Mouse (Mus musculus): ENCODE measurements around the gene Mnat1. TPM values are rescaled to one million over a fixed set of nuclear protein-coding genes. Genes with fewer than 3 reads are reported as not detected.

The Mnat1 gene
- total and polyA plus RNA-seq, 3 experiments: 39.4 to 69.0 (median 64.2) TPM

DNA sequence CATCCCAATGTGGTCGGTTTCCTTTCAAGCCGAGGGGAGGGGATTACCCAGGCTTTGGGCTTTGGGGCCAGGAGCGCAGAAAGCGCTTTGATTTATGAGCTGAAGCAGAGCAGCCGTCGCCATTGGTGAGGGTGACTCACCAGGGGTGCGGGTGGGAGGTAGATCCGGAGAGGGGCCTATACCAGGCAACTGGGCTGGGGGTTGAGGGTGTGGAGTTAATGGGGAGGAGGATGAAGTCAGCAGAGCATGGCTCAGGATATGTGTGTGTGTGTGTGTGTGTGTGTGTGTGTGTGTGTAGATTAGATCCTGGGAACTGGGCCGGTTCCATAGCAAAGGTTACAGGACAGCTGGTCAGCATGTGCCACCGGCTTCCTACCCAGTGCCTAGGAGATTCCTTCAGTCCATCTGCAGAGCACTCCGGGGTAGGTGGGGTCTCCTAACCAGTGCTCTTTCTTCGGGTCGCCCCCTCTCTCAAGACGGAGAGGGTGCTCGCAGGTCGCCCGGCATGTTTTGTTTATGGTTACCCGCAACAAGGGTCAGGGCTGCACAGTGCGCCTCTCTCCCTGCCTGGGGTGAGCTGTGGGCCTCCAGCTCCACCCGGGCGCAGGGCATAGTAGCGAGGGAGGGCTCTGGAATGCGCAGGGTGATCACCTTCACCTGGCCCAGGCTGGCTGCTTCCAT, 12.9 kb upstream of the Mnat1 start:
- peaks cover 8% of the 10 kb centered on the region; the same call in 1 of the 2 replicates for H3K79me2 ChIP-seq (replicated peaks; ENCODE audit: control insufficient read depth, extremely low read depth, insufficient read depth, poor library complexity, severe bottlenecking)
- no peaks in the 10 kb centered on the region for H3K9me3 ChIP-seq (replicated peaks; ENCODE audit: low read length)
- H3K4me1 ChIP-seq (ENCODE audit: control insufficient read depth in 1 of 2, insufficient read depth in 2 of 2): peaks cover 8 to 42% of the 10 kb centered on the region in 2 experiments; a peak in 3 of 4 replicates
- peaks cover 9 to 41% of the 10 kb centered on the region in 2 experiments for H3K36me3 ChIP-seq (replicated peaks in 1 of 2; ENCODE audit: control insufficient read depth in 1 of 2, insufficient read depth in 1 of 2, low read length in 1 of 2)
- H3K4me3 ChIP-seq (replicated peaks in 1 of 3; ENCODE audit: low read depth in 2 of 3, low read length in 2 of 3, poor library complexity in 1 of 3): no peak overlapping the region
- peaks cover 12% of the 10 kb centered on the region for H3K27me3 ChIP-seq (replicated peaks)
- dilution Hi-C loops (cut with MboI; ENCODE audit: extremely low pct_ligation_motif_present, extremely low pct_unique_long_range_greater_than_20kb, low sequenced_read_pairs) (no loop called here), in situ Hi-C loops (cut with MboI; ENCODE audit: low pct_ligation_motif_present, low pct_unique_long_range_greater_than_20kb, low sequenced_read_pairs) (no loop called here)
- no peak overlapping the region for H3K9ac ChIP-seq (ENCODE audit: insufficient read depth, low read depth)
- no peak for DNase-seq (ENCODE audit: extremely low read depth)
- no peak overlapping the region; the same call in 1 of the 2 replicates for H3K4me2 ChIP-seq (ENCODE audit: insufficient read depth, low read depth, poor library complexity, severe bottlenecking)
- no peak overlapping the region for H3K27ac ChIP-seq (ENCODE audit: insufficient read depth, low read depth)
- TF ChIP-seq BHLHE40 (IDR thresholded peaks at IDR 0.05; ENCODE audit: low read depth, low read length) (no peak), CHD1 (IDR thresholded peaks at IDR 0.05; ENCODE audit: low read depth, low read length) (no peak), ELF1 (IDR thresholded peaks at IDR 0.05; ENCODE audit: low read depth, low read length) (no peak)

DNA sequence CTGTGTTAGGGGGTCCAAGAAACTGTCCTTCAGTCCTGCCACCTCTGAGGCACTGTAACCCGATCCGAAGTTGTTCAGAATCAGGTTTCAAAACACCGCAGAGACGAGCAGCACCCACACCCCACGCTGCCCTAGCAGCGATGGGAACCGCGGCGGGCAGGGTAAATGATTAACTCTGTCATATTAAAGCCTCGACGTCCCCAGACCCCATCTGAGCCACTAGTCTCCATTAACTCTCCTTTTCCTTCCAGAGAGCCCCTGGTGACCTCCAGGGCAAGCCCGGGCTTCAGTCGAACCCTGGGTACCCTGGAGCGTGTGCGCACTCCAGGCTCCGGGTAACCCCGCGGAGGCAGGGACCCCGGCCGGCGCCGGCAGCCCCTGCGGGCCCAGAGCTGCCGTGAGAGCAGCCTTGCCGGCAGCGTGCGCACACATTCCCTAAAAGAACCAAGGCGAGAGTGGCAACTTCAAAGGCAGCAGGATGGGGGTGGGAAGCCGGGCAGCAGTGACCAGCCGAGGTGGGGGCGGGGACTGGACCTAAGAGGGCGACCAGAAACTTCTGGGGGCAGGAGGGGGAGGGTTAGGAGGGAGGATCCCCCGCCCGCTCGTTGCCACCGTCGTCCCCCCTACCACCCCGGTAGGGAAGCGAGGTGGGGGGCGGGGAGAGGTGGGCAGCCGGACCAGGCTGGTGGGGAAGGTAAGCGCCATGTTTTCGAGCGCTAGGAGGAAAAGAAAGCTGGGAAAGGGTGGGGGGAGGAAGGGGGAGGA, 11.8 kb upstream of the Mnat1 start:
- Histone ChIP-seq H3K4me1 (ENCODE audit: control insufficient read depth in 1 of 2, insufficient read depth in 2 of 2) (peaks cover 8 to 42% of the 10 kb centered on the region in 2 experiments; a peak in 3 of 4 replicates), H3K27me3 (replicated peaks) (peaks cover 19% of the 10 kb centered on the region), H3K79me2 (replicated peaks; ENCODE audit: control insufficient read depth, extremely low read depth, insufficient read depth, poor library complexity, severe bottlenecking) (peaks cover 8% of the 10 kb centered on the region; the same call in 1 of the 2 replicates), H3K27ac (ENCODE audit: insufficient read depth, low read depth) (no peak overlapping the region), H3K9me3 (replicated peaks; ENCODE audit: low read length) (no peaks in the 10 kb centered on the region), H3K9ac (ENCODE audit: insufficient read depth, low read depth) (peak overlapping the region; percentile 77), H3K4me2 (ENCODE audit: insufficient read depth, low read depth, poor library complexity, severe bottlenecking) (peak overlapping the region; percentile 53), H3K4me3 (replicated peaks in 1 of 3; ENCODE audit: low read depth in 2 of 3, low read length in 2 of 3, poor library complexity in 1 of 3) (peak overlapping the region; percentile 86 to 91 (median 90)), H3K36me3 (replicated peaks in 1 of 2; ENCODE audit: control insufficient read depth in 1 of 2, insufficient read depth in 1 of 2, low read length in 1 of 2) (peaks cover 9 to 36% of the 10 kb centered on the region in 2 experiments)
- dilution Hi-C loops (cut with MboI; ENCODE audit: extremely low pct_ligation_motif_present, extremely low pct_unique_long_range_greater_than_20kb, low sequenced_read_pairs): no loop called here
- DNase-seq (ENCODE audit: extremely low read depth): no peak
- TF ChIP-seq CTCF (conservative IDR thresholded peaks at IDR 0.05 in 1 of 2, IDR thresholded peaks at IDR 0.05 in 1 of 2; ENCODE audit: low read depth in 2 of 2, low read length in 2 of 2) (no peak), MAX (IDR thresholded peaks at IDR 0.05; ENCODE audit: low read length) (no peak), MEF2A (IDR thresholded peaks at IDR 0.05; ENCODE audit: borderline replicate concordance, low read depth, low read length) (no peak), NRF1 (IDR thresholded peaks at IDR 0.05; ENCODE audit: low read depth, low read length) (no peak), JUND (conservative IDR thresholded peaks at IDR 0.05; ENCODE audit: low read depth, low read length) (no peak)
- in situ Hi-C loops (cut with MboI; ENCODE audit: low pct_ligation_motif_present, low pct_unique_long_range_greater_than_20kb, low sequenced_read_pairs): no loop called here

DNA sequence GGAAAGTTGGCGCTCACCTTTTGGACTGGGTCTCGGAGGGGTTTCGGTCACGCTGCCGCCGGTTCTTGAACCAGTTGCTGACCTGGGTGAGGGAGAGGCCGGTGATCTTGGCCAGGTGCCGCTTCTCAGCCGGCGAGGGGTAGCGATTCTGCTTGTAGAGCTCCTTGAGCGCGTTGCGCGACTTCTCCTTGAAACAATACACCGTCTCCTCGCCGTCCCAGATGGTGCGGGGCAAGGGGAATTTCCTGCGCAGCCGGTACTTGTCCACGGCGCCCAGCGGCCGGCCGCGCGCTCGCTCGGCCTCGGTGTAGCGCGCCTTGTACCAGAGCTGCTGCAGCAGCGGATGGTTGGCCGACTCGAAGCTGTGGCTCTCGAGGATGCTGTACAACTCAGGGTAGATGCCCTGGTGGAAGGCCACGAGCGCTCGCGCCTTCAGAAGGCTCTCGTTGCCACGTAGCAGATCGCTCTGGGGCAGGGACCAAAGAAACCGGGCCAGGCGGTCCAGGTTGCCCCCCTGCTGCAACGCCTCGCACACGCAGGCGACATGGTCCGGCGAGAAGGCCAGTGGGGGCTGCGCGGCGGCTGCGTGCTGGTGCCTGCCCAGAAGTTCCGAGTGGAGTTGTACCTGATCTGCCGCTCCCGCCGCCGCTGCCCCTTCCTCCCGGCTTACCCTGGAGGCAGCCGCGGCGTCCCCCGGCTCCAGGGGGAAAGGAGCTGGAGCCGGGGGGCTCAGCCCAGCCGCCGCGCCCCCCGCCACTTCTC, 11.0 kb upstream of the Mnat1 start:
- H3K9ac ChIP-seq (ENCODE audit: insufficient read depth, low read depth): peak overlapping the region; percentile 77
- TF ChIP-seq NRF1 (IDR thresholded peaks at IDR 0.05; ENCODE audit: low read depth, low read length) (peak; percentile 24; the same call in 1 of the 2 replicates), UBTF (IDR thresholded peaks at IDR 0.05; ENCODE audit: low read depth, low read length) (0 out of 2 replicates have a peak, but pooled peaks have one; percentile 65), SIN3A (IDR thresholded peaks at IDR 0.05; ENCODE audit: low read length) (peak; percentile 66), USF1 (IDR thresholded peaks at IDR 0.05; ENCODE audit: low read depth, low read length) (no peak), MXI1 (IDR thresholded peaks at IDR 0.05; ENCODE audit: low read depth, low read length) (0 out of 2 replicates have a peak, but pooled peaks have one; percentile 37)
- peaks cover 9 to 31% of the 10 kb centered on the region in 2 experiments for H3K36me3 ChIP-seq (replicated peaks in 1 of 2; ENCODE audit: control insufficient read depth in 1 of 2, insufficient read depth in 1 of 2, low read length in 1 of 2)
- no peak for DNase-seq (ENCODE audit: extremely low read depth)
- peak overlapping the region; percentile 53 for H3K4me2 ChIP-seq (ENCODE audit: insufficient read depth, low read depth, poor library complexity, severe bottlenecking)
- H3K27me3 ChIP-seq (replicated peaks): peaks cover 22% of the 10 kb centered on the region
- dilution Hi-C loops (cut with MboI; ENCODE audit: extremely low pct_ligation_motif_present, extremely low pct_unique_long_range_greater_than_20kb, low sequenced_read_pairs): no loop called here
- peak overlapping the region; percentile 86 to 91 (median 90) for H3K4me3 ChIP-seq (replicated peaks in 1 of 3; ENCODE audit: low read depth in 2 of 3, low read length in 2 of 3, poor library complexity in 1 of 3)
- peaks cover 8% of the 10 kb centered on the region; the same call in 1 of the 2 replicates for H3K79me2 ChIP-seq (replicated peaks; ENCODE audit: control insufficient read depth, extremely low read depth, insufficient read depth, poor library complexity, severe bottlenecking)
- H3K27ac ChIP-seq (ENCODE audit: insufficient read depth, low read depth): no peak overlapping the region
- in situ Hi-C loops (cut with MboI; ENCODE audit: low pct_ligation_motif_present, low pct_unique_long_range_greater_than_20kb, low sequenced_read_pairs): no loop called here
- H3K9me3 ChIP-seq (replicated peaks; ENCODE audit: low read length): no peaks in the 10 kb centered on the region
- H3K4me1 ChIP-seq (ENCODE audit: control insufficient read depth in 1 of 2, insufficient read depth in 2 of 2): peaks cover 8 to 42% of the 10 kb centered on the region in 2 experiments; a peak in 3 of 4 replicates
